ENCODE assay signal across 30 mouse cellular contexts in the genomic region with DNA sequence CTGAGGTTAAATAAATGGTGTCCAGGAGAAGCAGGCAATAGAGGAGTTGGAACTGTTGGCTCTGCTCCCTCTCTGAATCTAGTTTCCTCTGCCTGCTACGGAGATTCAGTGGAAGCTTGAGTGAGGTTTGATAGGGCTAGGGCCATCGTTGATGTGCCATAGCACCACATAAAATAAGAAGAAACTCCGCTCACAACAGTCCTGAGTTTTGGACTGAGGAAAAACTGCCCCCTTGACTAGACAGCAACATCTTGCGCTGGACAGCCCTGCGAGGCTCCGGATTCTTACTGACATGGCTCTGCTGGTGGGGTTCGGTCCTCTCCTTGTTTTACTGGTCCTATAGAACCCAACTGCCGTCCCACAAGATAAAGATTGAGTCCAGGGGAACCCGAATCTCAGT. TPM values are rescaled to one million over a fixed set of nuclear protein-coding genes. Genes with fewer than 3 reads are reported as not detected.
A peak's percentile ranks its signal among the peaks of the same experiment; 100 is the strongest.
DNase-seq lines count a peak whose midpoint lies in the region; ATAC-seq and TF ChIP-seq lines count a peak whose summit lies in the region.
"Had no signal": no experiment of that assay in that cellular context is flagged by ENCODE, and none has a peak within 500 bp of the region (broad histone marks: within the 10 kb centered on the region; RNA-seq: fewer than 3 reads in every experiment).

No protein-coding gene starts in this region.

- TF ChIP-seq CTCF in heart, postnatal 0 days (IDR thresholded peaks at IDR 0.05; ENCODE audit: low read depth) = no peak
- TF ChIP-seq CTCF in E14TG2a.4 (conservative IDR thresholded peaks at IDR 0.05; ENCODE audit: low read length) = no peak

- no peak for DNase-seq in heart, embryonic 10.5 days (ENCODE audit: low spot score)
- DNase-seq in heart, postnatal 36 days = no peak
- DNase-seq in heart, postnatal 0 days (ENCODE audit: low spot score) = no peak
- DNase-seq in heart, adult 9 months (ENCODE audit: low spot score in 2 of 2) = no peak
- peak; percentile 41 for DNase-seq in limb, embryonic 10.5 days (ENCODE audit: low spot score)
- DNase-seq in MN1 (ENCODE audit: low spot score) = no peak
- DNase-seq: adrenal gland, postnatal 25 days; cerebellum, adult 11-12 months; cerebellum, postnatal 14 days; gastrocnemius, adult 2 months; liver, embryonic 13.5 days; lung, postnatal 36 days; right cerebral cortex, postnatal 25 days; thymus, adult 18-20 months; thymus, postnatal 4 days had no signal

- intact Hi-C loops in heart, postnatal 36 days (cut with DNase I) = no loop called here

- TF ChIP-seq EP300 in heart, postnatal 0 days (IDR thresholded peaks at IDR 0.05; ENCODE audit: low read depth) = no peak

- peaks cover 99% of the 10 kb centered on the region for H3K27me3 ChIP-seq in heart, embryonic 10.5 days (ENCODE audit: insufficient read depth, poor library complexity, severe bottlenecking)
- H3K27me3 ChIP-seq in heart, postnatal 0 days (ENCODE audit: control insufficient read depth, insufficient read depth, low read length) = peaks cover 96% of the 10 kb centered on the region
- H3K27me3 ChIP-seq in E14TG2a.4 (ENCODE audit: insufficient read depth, low read length) = peaks cover 92% of the 10 kb centered on the region
- peaks cover 100% of the 10 kb centered on the region for H3K27me3 ChIP-seq in limb, embryonic 10.5 days (ENCODE audit: low read depth, poor library complexity, severe bottlenecking)

- H3K4me3 ChIP-seq in heart, embryonic 10.5 days = peak overlapping the region; percentile 42
- no peak overlapping the region for H3K4me3 ChIP-seq in heart, postnatal 0 days (ENCODE audit: low read depth, low read length)
- H3K4me3 ChIP-seq in E14TG2a.4 (replicated peaks; ENCODE audit: low read length) = peak overlapping the region; percentile 61
- peak overlapping the region; percentile 31; the same call in 1 of the 2 replicates for H3K4me3 ChIP-seq in limb, embryonic 10.5 days
- H3K4me3 ChIP-seq: gastrocnemius, adult 2 months; hindbrain, embryonic 12.5 days; liver, embryonic 13.5 days had no signal

- H3K4me2 ChIP-seq in heart, postnatal 0 days (ENCODE audit: low read depth, low read length) = peak overlapping the region; percentile 42; the same call in 1 of the 2 replicates
- H3K4me2 ChIP-seq: hindbrain, embryonic 12.5 days; liver, embryonic 13.5 days had no signal

- H3K27ac ChIP-seq in heart, embryonic 10.5 days = peak overlapping the region; percentile 69
- H3K27ac ChIP-seq in heart, postnatal 0 days (ENCODE audit: low read depth) = no peak overlapping the region
- no peak overlapping the region for H3K27ac ChIP-seq in limb, embryonic 10.5 days
- H3K27ac ChIP-seq: gastrocnemius, adult 2 months; hindbrain, embryonic 12.5 days; kidney, postnatal 0 days; liver, embryonic 13.5 days; midbrain, embryonic 10.5 days; stomach, embryonic 15.5 days had no signal

- no peaks in the 10 kb centered on the region for H3K36me3 ChIP-seq in heart, embryonic 10.5 days
- no peaks in the 10 kb centered on the region for H3K36me3 ChIP-seq in heart, postnatal 0 days (replicated peaks; ENCODE audit: control insufficient read depth, insufficient read depth, low read length)
- no peaks in the 10 kb centered on the region for H3K36me3 ChIP-seq in E14TG2a.4 (ENCODE audit: insufficient read depth, low read length)
- no peaks in the 10 kb centered on the region for H3K36me3 ChIP-seq in limb, embryonic 10.5 days
- H3K36me3 ChIP-seq: G1E; hindbrain, embryonic 12.5 days; liver, embryonic 13.5 days; midbrain, embryonic 10.5 days; stomach, embryonic 15.5 days had no signal

- H3K9me3 ChIP-seq in heart, embryonic 10.5 days = no peaks in the 10 kb centered on the region
- H3K9me3 ChIP-seq in heart, postnatal 0 days (replicated peaks; ENCODE audit: control insufficient read depth, low read length) = no peaks in the 10 kb centered on the region
- H3K9me3 ChIP-seq in E14TG2a.4 (ENCODE audit: low read length) = no peaks in the 10 kb centered on the region
- no peaks in the 10 kb centered on the region for H3K9me3 ChIP-seq in limb, embryonic 10.5 days (replicated peaks)
- H3K9me3 ChIP-seq: G1E; hindbrain, embryonic 12.5 days; liver, embryonic 13.5 days; midbrain, embryonic 10.5 days; stomach, embryonic 15.5 days had no signal

- no peak overlapping the region for H3K9ac ChIP-seq in heart, postnatal 0 days (replicated peaks; ENCODE audit: low read depth, low read length)
- H3K9ac ChIP-seq: hindbrain, embryonic 12.5 days; liver, embryonic 13.5 days; lung, embryonic 14.5 days; stomach, embryonic 15.5 days had no signal

- 16% methylated on average over 9 of the region's 9 CpGs for WGBS in heart, embryonic 10.5 days
- 34% methylated on average over 9 of the region's 9 CpGs for WGBS in heart, postnatal 0 days
- 4% methylated on average over 9 of the region's 9 CpGs for WGBS in limb, embryonic 10.5 days

- H3K4me1 ChIP-seq in heart, embryonic 10.5 days = peaks cover 45% of the 10 kb centered on the region
- H3K4me1 ChIP-seq in heart, postnatal 0 days (ENCODE audit: control insufficient read depth, insufficient read depth) = no peaks in the 10 kb centered on the region
- peaks cover 54% of the 10 kb centered on the region for H3K4me1 ChIP-seq in E14TG2a.4 (replicated peaks; ENCODE audit: low read depth, low read length)
- peaks cover 57% of the 10 kb centered on the region for H3K4me1 ChIP-seq in limb, embryonic 10.5 days
- H3K4me1 ChIP-seq: liver, embryonic 13.5 days had no signal

- no peak for ATAC-seq in heart, postnatal 0 days (ENCODE audit: insufficient read depth, low read depth)
- no peak for ATAC-seq in megakaryocyte, adult 5-6 weeks (ENCODE audit: poor library complexity, severe bottlenecking)
- ATAC-seq: CD4-positive, CD25-positive, alpha-beta regulatory T cell, adult 4 months had no signal

RNA-seq across cellular contexts. Expression of a gene that starts 3.8 kb away (rescaled TPM):
- 95.3 and 106 TPM in 2 replicates for polyA plus RNA-seq in heart, embryonic 10.5 days (2016; fragmentation: Nextera tagmentation; extraction: Ambion mirVana)
- total RNA-seq in heart, postnatal 36 days (2021) = not detected
- total RNA-seq in heart, postnatal 0 days (2014; rRNA removed; ENCODE audit: low replicate concordance) = 2.0 TPM in 1 of 2 replicates, not detected in the other
- 2.7 and 3.3 TPM in 2 replicates for polyA plus RNA-seq in heart, postnatal 0 days (2015; fragmentation: Nextera tagmentation; extraction: Ambion mirVana)
- polyA plus RNA-seq in limb, embryonic 10.5 days (2016; fragmentation: Nextera tagmentation; extraction: Ambion mirVana) = 3.3 and 8.5 TPM in 2 replicates
- not detected in 2 replicates for total RNA-seq in megakaryocyte, adult 5-6 weeks (2015)
- total RNA-seq in megakaryocyte, adult 5-6 weeks (2017) = not detected in 2 replicates
- total RNA-seq: G1E; gastrocnemius, adult 2 months; layer of hippocampus, adult 18-20 months; layer of hippocampus, postnatal 25 days; left cerebral cortex, postnatal 14 days; monocyte, adult 5-6 weeks had no signal
- polyA plus RNA-seq: CD4-positive, CD25-positive, alpha-beta regulatory T cell, adult 4 months; forebrain, embryonic 11.5 days; G1E; gonadal fat pad, adult 2 months; lung, embryonic 14.5 days; midbrain, embryonic 10.5 days had no signal

RNA-seq across cellular contexts. Expression of a gene that starts 35.0 kb away (rescaled TPM):
- 8.8 and 12.2 TPM in 2 replicates for polyA plus RNA-seq in heart, embryonic 10.5 days (2016; fragmentation: Nextera tagmentation; extraction: Ambion mirVana)
- 10 to 100 TPM; 43.8 to 46.4 TPM for total RNA-seq in heart, postnatal 36 days (2021)
- total RNA-seq in heart, postnatal 0 days (2014; rRNA removed; ENCODE audit: low replicate concordance) = 16.8 and 28.7 TPM in 2 replicates
- 8.2 and 8.3 TPM in 2 replicates for polyA plus RNA-seq in heart, postnatal 0 days (2015; fragmentation: Nextera tagmentation; extraction: Ambion mirVana)
- polyA plus RNA-seq in limb, embryonic 10.5 days (2016; fragmentation: Nextera tagmentation; extraction: Ambion mirVana) = 11.2 and 12.4 TPM in 2 replicates
- 23.2 and 25.0 TPM in 2 replicates for total RNA-seq in megakaryocyte, adult 5-6 weeks (2015)
- 17.1 and 18.6 TPM in 2 replicates for total RNA-seq in megakaryocyte, adult 5-6 weeks (2017)
